Mouse (Mus musculus): ENCODE results near the gene Fam107a.
"Not testable (repeated sequence)": the region's sequence is repeated elsewhere in the genome, so short reads cannot be mapped to it uniquely, and the experiment has no call there.

- TF ChIP-seq TBP (IDR thresholded peaks at IDR 0.05; ENCODE audit: low read depth, low read length); NRF1 (IDR thresholded peaks at IDR 0.05; ENCODE audit: insufficient read depth, low read depth, low read length, poor library complexity, severe bottlenecking); CTCF (IDR thresholded peaks at IDR 0.05 in 2 of 3, conservative IDR thresholded peaks at IDR 0.05 in 1 of 3; ENCODE audit: control insufficient read depth in 1 of 3, insufficient read depth in 1 of 3, low read depth in 2 of 3, low read length in 3 of 3, poor library complexity in 1 of 3, severe bottlenecking in 1 of 3); POLR2A (IDR thresholded peaks at IDR 0.05; ENCODE audit: control insufficient read depth in 1 of 2, insufficient read depth in 1 of 2, low read depth in 1 of 2, low read length in 2 of 2, poor library complexity in 1 of 2); POLR2AphosphoS2 (IDR thresholded peaks at IDR 0.05; ENCODE audit: low read length); MAX (IDR thresholded peaks at IDR 0.05; ENCODE audit: low read length): not testable (repeated sequence)
Measured at GRCm38 (mm10) chr14:8286595-8286994, 31.2 kb downstream of the Fam107a start.

Measured in MEL (cell line).